Mouse (Mus musculus) gastrocnemius, postnatal 4 days (tissue): ENCODE measurements around the gene Cbx1. TPM values are rescaled to one million over a fixed set of nuclear protein-coding genes. Genes with fewer than 3 reads are reported as not detected.

Experiments used
- DNase-seq, 2 experiments: peaks; one replicate each; pipeline ENCODE4 v3.0.0; 2021 to 2022; ENCODE audit warnings: low spot score in 2 of 2, mixed read lengths in 2 of 2
- total RNA-seq, 2 experiments: library from RNA; stranded (reverse); gene quantifications; 2 replicates each; pipeline ENCODE4 v1.2.3; 2021

Gene Cbx1
- total RNA-seq, 2 experiments from 2014 or later: 68.9 to 71.8 TPM

- no peak for DNase-seq
Measured at GRCm38 (mm10) chr11:96815895-96816294, 27.0 kb downstream of the Cbx1 start.

- DNase-seq: no peak
Measured at GRCm38 (mm10) chr11:96816494-96816893, 27.6 kb downstream of the Cbx1 start.

- no peak for DNase-seq
Measured at GRCm38 (mm10) chr11:96816979-96817378, 28.1 kb downstream of the Cbx1 start.

GRCm38 (mm10) chr11:96818128-96818710 is 29.3 kb downstream of the Cbx1 start:
- DNase-seq: no peak

GRCm38 (mm10) chr11:96821956-96822355 is 33.0 kb downstream of the Cbx1 start:
- no peak for DNase-seq

- no peak for DNase-seq
Measured at GRCm38 (mm10) chr11:96822675-96823470, 33.9 kb downstream of the Cbx1 start.

- no peak for DNase-seq
Measured at GRCm38 (mm10) chr11:96823471-96823837, 34.5 kb downstream of the Cbx1 start.

GRCm38 (mm10) chr11:96823880-96824782 is 35.2 kb downstream of the Cbx1 start:
- DNase-seq: peak in 1 of 2 experiments; percentile 68

- DNase-seq: peak; percentile 47 to 75
Measured at GRCm38 (mm10) chr11:96824783-96825495, 36.0 kb downstream of the Cbx1 start.

GRCm38 (mm10) chr11:96826481-96826880 is 37.6 kb downstream of the Cbx1 start:
- no peak for DNase-seq

GRCm38 (mm10) chr11:96827062-96827581 is 38.2 kb downstream of the Cbx1 start:
- no peak for DNase-seq

- no peak for DNase-seq
Measured at GRCm38 (mm10) chr11:96827917-96828316, 39.0 kb downstream of the Cbx1 start.

GRCm38 (mm10) chr11:96828881-96829280 is 40.0 kb downstream of the Cbx1 start:
- DNase-seq: no peak

- peak; percentile 85 to 92 for DNase-seq
Measured at GRCm38 (mm10) chr11:96829403-96829812, 40.5 kb downstream of the Cbx1 start.

GRCm38 (mm10) chr11:96829813-96830538 is 41.0 kb downstream of the Cbx1 start, which contains the start of gene Nfe2l1:
Gene Nfe2l1, minus strand, starts transcription at chr11:96829968.
- peak; percentile 92 to 98 for DNase-seq

GRCm38 (mm10) chr11:96830539-96831216 is 41.8 kb downstream of the Cbx1 start:
- DNase-seq: no peak

GRCm38 (mm10) chr11:96831516-96831915 is 42.6 kb downstream of the Cbx1 start:
- no peak for DNase-seq

GRCm38 (mm10) chr11:96832541-96832940 is 43.6 kb downstream of the Cbx1 start:
- DNase-seq: no peak

- no peak for DNase-seq
Measured at GRCm38 (mm10) chr11:96832973-96833372, 44.0 kb downstream of the Cbx1 start.
